Mouse (Mus musculus): ENCODE results near the gene Slc9b1.

DNA sequence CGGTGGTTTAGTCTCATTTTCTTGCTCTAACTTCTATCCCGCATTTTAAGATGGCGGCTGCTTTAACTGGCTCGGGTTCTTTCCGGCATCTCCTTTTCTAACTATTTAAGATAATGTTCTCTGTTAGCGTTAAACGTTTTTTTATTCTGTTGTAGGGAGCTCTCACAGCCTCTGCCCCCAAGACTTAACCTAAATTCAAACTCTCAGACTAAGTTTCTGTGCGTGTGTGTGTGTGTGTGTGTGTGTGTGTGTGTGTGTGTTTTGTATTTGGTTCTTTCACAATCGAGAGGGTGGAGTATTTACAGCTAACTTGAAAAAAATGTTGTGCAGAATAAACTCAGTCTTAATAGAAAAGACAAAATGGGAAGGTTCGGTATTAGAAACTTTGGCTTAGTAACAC lies 92.8 kb downstream of the Slc9b1 start:
- TF ChIP-seq POLR2A (IDR thresholded peaks at IDR 0.05; ENCODE audit: insufficient read length, low read depth): no peak
- no peak for TF ChIP-seq POLR2AphosphoS2 (IDR thresholded peaks at IDR 0.05; ENCODE audit: insufficient read length, low read depth)
- no peak for TF ChIP-seq MYOD1 (IDR thresholded peaks at IDR 0.05; ENCODE audit: control insufficient read depth in 1 of 3, insufficient read length in 2 of 3, low read depth in 2 of 3)
- TF ChIP-seq MAX (IDR thresholded peaks at IDR 0.05; ENCODE audit: low read depth): no peak
- TF ChIP-seq E2F4 (IDR thresholded peaks at IDR 0.05; ENCODE audit: insufficient read depth): no peak

All from myocyte (in vitro differentiated cells).